Mouse (Mus musculus): ENCODE measurements around the gene Rxfp4. TPM values are rescaled to one million over a fixed set of nuclear protein-coding genes. Genes with fewer than 3 reads are reported as not detected.

Gene Rxfp4
- polyA plus RNA-seq, 1 experiment from 2014 or later = 0.19 TPM

GRCm38 (mm10) chr3:88684236-88684979, 31.5 kb upstream of the Rxfp4 start:
- peaks cover 18% of the 10 kb centered on the region for H3K36me3 ChIP-seq
- H3K9me3 ChIP-seq = no peaks in the 10 kb centered on the region
- no peaks in the 10 kb centered on the region for H3K27me3 ChIP-seq
- 61% methylated on average over 8 of the region's 8 CpGs for WGBS
- peak overlapping the region; percentile 40 for H3K4me2 ChIP-seq
- H3K4me3 ChIP-seq = peak overlapping the region; percentile 84
- no peak for ATAC-seq (ENCODE audit: insufficient number of reproducible peaks, low FRiP score, low TSS enrichment, low read depth)
- peaks cover 12% of the 10 kb centered on the region for H3K4me1 ChIP-seq
- no peak overlapping the region for H3K9ac ChIP-seq
- peak overlapping the region; percentile 100 for H3K27ac ChIP-seq

DNA sequence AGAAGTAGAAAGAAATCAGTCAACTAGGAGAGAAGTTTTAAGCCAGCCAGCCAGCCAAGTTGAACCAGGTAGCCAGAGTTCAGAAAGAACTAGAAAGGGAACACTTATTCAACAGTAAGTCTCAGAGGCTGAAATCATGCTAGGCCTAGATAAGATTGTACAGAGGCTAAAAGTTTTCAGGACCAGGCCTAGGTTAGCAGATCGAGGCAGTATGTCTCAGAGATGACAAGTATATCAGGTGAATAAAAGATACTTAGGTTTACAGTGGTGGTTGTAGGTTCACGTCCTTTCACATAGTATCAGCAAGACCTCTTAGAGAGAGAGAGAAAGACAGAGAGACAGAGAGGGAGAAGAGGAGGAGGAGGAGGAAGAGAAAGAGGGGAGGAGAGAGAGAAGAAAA, 30.9 kb upstream of the Rxfp4 start:
- Histone ChIP-seq H3K36me3 (peaks cover 12% of the 10 kb centered on the region), H3K27ac (no peak overlapping the region), H3K9me3 (no peaks in the 10 kb centered on the region), H3K9ac (no peak overlapping the region), H3K4me3 (no peak overlapping the region), H3K4me2 (no peak overlapping the region), H3K4me1 (peaks cover 12% of the 10 kb centered on the region), H3K27me3 (no peaks in the 10 kb centered on the region)
- no peak for ATAC-seq (ENCODE audit: insufficient number of reproducible peaks, low FRiP score, low TSS enrichment, low read depth)
- whole genome bisulfite sequencing = 96% methylated on average over 2 of the region's 2 CpGs

DNA sequence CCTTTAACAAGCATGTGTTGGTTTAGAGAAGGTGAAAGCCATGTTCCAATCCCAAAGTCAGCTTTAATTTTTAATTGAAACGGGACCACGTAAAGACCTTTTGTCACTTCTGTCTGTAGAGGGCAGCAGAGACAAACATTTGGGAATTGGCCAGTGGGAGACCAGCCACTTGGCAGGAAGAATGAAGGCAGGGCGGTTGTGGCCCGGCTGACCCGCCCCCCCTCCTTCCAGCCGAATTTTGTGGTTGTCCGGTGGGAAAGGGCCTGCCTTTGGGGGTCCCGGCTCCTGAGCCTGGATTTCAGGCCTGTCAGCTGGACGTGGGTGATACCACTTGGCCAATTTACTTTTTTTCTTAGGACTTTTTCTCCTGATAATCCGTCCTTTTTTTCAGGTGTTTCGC, 24.5 kb upstream of the Rxfp4 start:
- WGBS = 10% methylated on average over 11 of the region's 11 CpGs
- H3K9me3 ChIP-seq = no peaks in the 10 kb centered on the region
- no peak for ATAC-seq (ENCODE audit: insufficient number of reproducible peaks, low FRiP score, low TSS enrichment, low read depth)
- peaks cover 5% of the 10 kb centered on the region; the same call in 1 of the 2 replicates for H3K4me1 ChIP-seq
- peak overlapping the region; percentile 33 for H3K4me3 ChIP-seq
- no peak overlapping the region for H3K27ac ChIP-seq
- H3K9ac ChIP-seq = peak overlapping the region; percentile 23; the same call in 1 of the 2 replicates
- no peaks in the 10 kb centered on the region for H3K27me3 ChIP-seq
- no peaks in the 10 kb centered on the region for H3K36me3 ChIP-seq
- peak overlapping the region; percentile 63 for H3K4me2 ChIP-seq

GRCm38 (mm10) chr3:88664095-88664494, 11.2 kb upstream of the Rxfp4 start:
- no peak overlapping the region for H3K4me2 ChIP-seq
- H3K4me3 ChIP-seq = no peak overlapping the region
- H3K27me3 ChIP-seq = no peaks in the 10 kb centered on the region
- no peak overlapping the region for H3K27ac ChIP-seq
- no peak for ATAC-seq (ENCODE audit: insufficient number of reproducible peaks, low FRiP score, low TSS enrichment, low read depth)
- no peaks in the 10 kb centered on the region for H3K4me1 ChIP-seq
- no peaks in the 10 kb centered on the region for H3K36me3 ChIP-seq
- WGBS = 70% methylated on average over 4 of the region's 4 CpGs
- no peak overlapping the region for H3K9ac ChIP-seq
- no peaks in the 10 kb centered on the region for H3K9me3 ChIP-seq

GRCm38 (mm10) chr3:88659798-88660197, 6.9 kb upstream of the Rxfp4 start:
- Histone ChIP-seq H3K27me3 (no peaks in the 10 kb centered on the region), H3K9ac (no peak overlapping the region), H3K4me3 (no peak overlapping the region), H3K36me3 (no peaks in the 10 kb centered on the region), H3K9me3 (no peaks in the 10 kb centered on the region), H3K4me2 (no peak overlapping the region), H3K4me1 (peaks cover 6% of the 10 kb centered on the region; the same call in 1 of the 2 replicates), H3K27ac (no peak overlapping the region)
- WGBS = 30% methylated on average over 6 of the region's 6 CpGs
- ATAC-seq (ENCODE audit: insufficient number of reproducible peaks, low FRiP score, low TSS enrichment, low read depth) = no peak

DNA sequence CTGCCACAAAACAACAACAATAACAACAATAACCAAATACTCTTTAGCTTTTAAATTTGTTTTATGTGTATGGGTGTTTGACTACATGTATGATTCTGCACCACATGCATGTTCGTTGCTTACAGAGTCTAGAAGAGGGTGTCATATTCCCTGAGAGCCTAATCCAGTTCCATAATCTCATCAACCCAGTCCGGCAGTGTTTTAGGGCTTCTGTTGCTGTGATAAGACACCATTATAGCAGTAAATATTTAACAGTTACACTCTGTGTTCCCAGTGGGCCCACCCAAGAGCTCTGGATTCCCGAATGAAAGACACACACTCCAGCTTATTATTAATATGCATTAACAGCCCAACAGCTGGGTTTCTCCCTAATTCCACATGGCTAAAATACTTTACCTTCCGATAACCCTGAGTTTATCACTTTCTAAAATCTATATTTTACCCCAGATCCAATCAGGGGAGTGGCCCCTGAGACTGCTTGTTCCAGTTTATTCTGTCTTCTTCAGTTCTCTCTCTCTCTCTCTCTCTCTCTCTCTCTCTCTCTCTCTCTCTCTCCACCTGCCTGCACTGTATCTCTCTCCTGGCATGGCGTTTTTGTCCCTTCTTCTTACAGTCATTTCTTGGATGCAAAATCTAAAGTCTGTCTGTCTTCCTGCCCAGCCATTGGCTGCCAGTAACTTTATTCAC, 5.6 kb upstream of the Rxfp4 start:
- H3K36me3 ChIP-seq = no peaks in the 10 kb centered on the region
- H3K27ac ChIP-seq = no peak overlapping the region
- H3K27me3 ChIP-seq = no peaks in the 10 kb centered on the region
- WGBS = 58% methylated on average over 5 of the region's 5 CpGs
- no peak for ATAC-seq (ENCODE audit: insufficient number of reproducible peaks, low FRiP score, low TSS enrichment, low read depth)
- H3K4me3 ChIP-seq = no peak overlapping the region
- H3K9ac ChIP-seq = no peak overlapping the region
- H3K4me2 ChIP-seq = no peak overlapping the region
- no peaks in the 10 kb centered on the region for H3K9me3 ChIP-seq
- H3K4me1 ChIP-seq = peaks cover 12% of the 10 kb centered on the region; the same call in 1 of the 2 replicates

DNA sequence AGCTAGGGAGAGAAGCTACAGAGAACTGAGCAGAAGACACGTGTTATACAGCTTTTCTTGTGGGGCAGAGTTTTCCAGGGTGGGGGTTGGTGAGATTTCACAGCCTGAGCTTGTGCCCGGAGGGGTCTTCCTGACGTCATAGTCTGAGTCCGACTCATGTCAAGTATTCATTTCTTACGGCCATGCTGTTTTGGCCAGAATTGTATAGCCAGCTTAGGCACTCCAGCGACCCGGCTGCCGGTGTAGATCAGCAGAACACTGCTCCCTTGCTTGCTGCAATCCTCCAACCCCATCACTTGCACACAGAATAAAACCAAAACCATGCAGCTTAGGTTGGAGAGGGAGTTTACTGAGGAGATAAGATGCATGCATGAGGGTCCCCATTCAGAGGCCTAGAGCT, 2.7 kb upstream of the Rxfp4 start:
- Histone ChIP-seq H3K27ac (no peak overlapping the region), H3K4me2 (no peak overlapping the region), H3K36me3 (no peaks in the 10 kb centered on the region), H3K27me3 (no peaks in the 10 kb centered on the region), H3K4me1 (peaks cover 24% of the 10 kb centered on the region), H3K9me3 (no peaks in the 10 kb centered on the region), H3K4me3 (no peak overlapping the region), H3K9ac (no peak overlapping the region)
- no peak for ATAC-seq (ENCODE audit: insufficient number of reproducible peaks, low FRiP score, low TSS enrichment, low read depth)
- whole genome bisulfite sequencing = 65% methylated on average over 8 of the region's 8 CpGs

DNA sequence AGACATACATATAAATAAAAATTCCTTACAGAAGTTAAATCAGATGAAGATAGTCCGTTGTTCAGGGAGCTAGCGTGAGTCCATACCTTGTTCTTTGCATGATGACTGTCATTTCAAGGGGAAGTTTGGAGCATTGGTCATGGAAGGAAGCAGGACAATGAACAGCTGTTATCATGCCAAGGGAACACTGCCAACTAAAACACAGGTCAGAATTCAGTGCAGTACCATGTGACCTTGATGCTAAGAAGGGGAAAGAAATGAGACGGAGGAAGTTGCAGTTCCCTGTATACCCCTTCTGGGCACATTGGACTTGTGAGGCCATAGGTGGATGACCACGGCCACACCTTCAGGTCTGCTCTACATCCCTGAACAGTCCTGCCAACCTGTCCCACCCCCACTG, 1.7 kb upstream of the Rxfp4 start:
- no peak overlapping the region for H3K9ac ChIP-seq
- no peaks in the 10 kb centered on the region for H3K9me3 ChIP-seq
- WGBS = 62% methylated on average over 4 of the region's 4 CpGs
- peak overlapping the region; percentile 23; the same call in 1 of the 2 replicates for H3K27ac ChIP-seq
- H3K4me2 ChIP-seq = no peak overlapping the region
- H3K4me3 ChIP-seq = no peak overlapping the region
- peaks cover 24% of the 10 kb centered on the region for H3K4me1 ChIP-seq
- H3K36me3 ChIP-seq = no peaks in the 10 kb centered on the region
- ATAC-seq (ENCODE audit: insufficient number of reproducible peaks, low FRiP score, low TSS enrichment, low read depth) = no peak
- no peaks in the 10 kb centered on the region for H3K27me3 ChIP-seq

DNA sequence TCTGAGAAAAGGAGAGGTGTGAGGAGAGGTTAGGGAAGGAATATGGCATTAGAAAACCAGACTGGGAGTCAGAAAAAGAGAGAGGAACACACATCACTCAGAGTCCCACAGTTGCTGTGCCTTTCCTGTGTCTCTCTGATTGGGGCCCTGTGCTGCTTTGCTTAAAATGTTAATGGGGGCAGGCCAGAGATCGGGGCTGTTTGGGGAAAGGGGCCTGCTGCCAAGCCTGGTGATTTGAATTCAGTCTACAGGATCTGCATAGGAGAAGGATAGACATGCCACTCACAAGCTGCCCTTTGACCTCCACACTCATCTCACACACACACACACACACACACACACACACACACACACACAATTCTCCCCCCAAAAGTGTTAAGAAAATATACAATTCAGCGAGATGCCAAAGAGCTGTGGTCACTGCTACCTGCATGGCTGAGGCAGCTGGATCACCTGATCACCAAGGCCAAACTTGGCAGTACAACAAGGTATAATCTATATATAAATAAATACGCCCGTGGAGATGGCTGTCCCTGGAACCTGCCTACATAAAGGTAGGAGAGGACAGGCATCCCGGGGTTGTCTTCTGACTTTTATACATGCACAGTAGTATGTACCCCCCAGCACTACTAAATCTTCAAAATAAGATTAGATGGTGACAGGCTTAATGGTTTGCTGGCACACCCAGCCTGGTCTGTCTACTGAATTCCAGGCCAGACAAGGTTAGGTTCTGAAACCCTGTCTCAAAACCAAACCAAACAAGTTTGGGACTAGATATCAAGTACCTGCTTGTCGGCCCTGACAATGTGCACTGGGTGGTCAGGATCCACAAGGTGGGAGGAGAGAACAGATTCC, 801 bp upstream of the Rxfp4 start:
- H3K4me3 ChIP-seq = no peak overlapping the region
- no peak overlapping the region for H3K4me2 ChIP-seq
- H3K27me3 ChIP-seq = no peaks in the 10 kb centered on the region
- no peak for ATAC-seq (ENCODE audit: insufficient number of reproducible peaks, low FRiP score, low TSS enrichment, low read depth)
- H3K9ac ChIP-seq = no peak overlapping the region
- H3K36me3 ChIP-seq = peaks cover under 1% of the 10 kb centered on the region; the same call in 1 of the 2 replicates
- H3K9me3 ChIP-seq = no peaks in the 10 kb centered on the region
- H3K4me1 ChIP-seq = peaks cover 27% of the 10 kb centered on the region
- WGBS = 65% methylated on average over 6 of the region's 6 CpGs
- peak overlapping the region; percentile 23; the same call in 1 of the 2 replicates for H3K27ac ChIP-seq

DNA sequence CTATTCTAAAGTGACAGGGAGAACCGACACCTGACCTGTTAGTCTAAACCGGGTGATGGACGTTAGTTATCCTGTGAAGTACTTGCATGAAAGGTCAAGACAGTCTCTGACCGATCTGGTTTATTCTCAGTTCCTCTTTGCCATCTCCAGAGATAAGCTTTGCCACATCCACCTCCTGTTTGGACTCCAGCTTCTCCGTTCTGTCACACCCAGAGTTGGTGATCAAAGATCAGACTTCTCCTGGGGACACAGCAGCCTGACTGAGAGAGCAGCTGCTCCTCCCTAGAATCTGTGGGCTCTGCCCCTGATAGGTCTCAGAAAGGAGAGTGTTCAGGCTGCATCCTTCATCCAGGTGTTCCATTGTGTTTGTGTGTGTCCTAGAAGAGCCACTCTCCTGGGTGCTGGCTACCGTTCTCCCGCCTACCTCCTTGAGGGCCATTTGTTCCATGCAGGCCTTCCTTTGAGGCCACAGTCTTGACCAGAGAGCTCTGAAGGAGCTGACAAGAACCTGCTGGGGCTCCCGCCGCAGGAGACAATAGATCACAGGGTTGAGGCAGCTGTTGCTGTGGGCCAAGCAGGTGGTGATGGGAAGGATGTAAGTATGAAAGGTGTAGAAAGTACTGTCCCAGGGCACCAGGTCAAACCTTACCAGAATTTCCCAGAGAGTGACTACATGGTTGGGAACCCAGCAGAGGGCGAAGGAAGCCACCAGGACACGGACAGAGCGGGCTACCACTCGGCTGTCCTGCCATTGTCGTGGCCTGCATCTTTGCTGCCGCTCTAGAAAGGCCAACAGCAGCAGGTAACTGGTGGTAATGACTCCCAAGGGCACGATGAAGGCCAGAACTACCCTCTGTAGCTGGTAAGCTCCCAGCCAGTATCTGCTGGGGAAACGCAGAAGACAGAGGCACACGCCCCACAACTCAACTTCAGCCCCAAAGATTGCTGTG, 998 bp downstream of the Rxfp4 start:
- Histone ChIP-seq H3K27ac (no peak overlapping the region), H3K27me3 (no peaks in the 10 kb centered on the region), H3K9ac (no peak overlapping the region), H3K4me1 (peaks cover 27% of the 10 kb centered on the region), H3K9me3 (no peaks in the 10 kb centered on the region), H3K36me3 (peaks cover 18% of the 10 kb centered on the region), H3K4me2 (no peak overlapping the region), H3K4me3 (no peak overlapping the region)
- no peak for ATAC-seq (ENCODE audit: insufficient number of reproducible peaks, low FRiP score, low TSS enrichment, low read depth)
- 74% methylated on average over 18 of the region's 18 CpGs for WGBS
